Mouse (Mus musculus): ENCODE results near the gene Tut1.

Tut1 gene

DNA sequence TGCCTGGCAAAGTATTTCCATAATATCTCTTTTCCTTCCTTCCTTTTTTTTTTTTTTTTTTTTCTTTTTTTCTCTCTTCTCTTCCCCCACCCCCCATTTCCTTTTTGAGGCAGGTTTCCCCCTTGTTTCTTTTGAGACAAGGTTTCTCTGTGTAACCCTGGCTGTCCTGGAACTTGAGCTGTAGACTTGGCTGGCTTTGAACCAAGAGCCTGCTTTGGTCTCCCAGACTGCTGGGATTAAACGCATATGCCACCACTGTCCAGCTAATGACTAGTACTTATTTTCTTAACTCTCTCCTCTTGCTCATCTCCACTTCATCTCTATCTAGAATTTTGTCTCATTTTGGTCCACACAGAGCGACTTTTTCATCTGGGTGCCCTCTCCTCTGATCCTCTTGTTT, 10.6 kb upstream of the Tut1 start:
- DNase-seq = no peak

DNA sequence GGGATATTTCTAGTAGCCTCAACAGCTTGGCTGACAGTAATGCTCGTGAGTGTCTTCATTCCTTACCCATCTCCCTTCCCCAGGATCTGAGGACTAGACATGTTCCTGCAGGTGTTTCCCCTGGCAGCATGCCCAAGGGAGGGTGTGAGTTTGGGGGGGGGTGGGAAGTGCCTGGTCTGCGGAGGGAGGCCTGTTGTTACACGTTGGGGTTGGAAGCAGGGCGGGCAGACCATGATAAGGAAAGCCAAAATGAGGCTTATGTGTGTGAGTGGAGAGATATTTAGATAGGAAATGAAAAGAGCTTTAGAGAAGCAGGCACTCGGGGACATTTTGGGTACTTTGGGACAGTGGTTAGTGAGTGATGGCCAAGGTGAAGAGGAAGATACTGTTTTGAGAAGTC, 9.6 kb upstream of the Tut1 start:
- DNase-seq = no peak

DNA sequence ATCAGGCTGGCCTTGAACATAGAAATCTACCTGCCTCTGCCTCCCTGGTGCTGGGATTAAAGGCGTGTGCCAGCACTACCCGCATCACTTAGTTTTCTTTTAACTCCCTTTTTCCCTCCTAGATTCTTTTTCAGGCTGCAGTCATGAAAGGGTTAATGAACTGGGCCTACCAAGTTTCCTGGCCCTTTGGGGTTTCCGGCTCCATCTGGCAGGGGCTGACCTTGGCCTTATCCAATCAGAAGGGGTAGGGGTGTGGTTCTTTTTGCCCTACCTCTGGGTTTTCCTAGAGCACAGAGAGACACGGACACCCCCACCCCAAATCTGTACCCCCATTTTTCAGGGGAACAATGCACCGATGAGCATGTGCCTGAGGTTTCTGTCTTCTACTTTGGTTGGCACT, 8.9 kb upstream of the Tut1 start:
- DNase-seq = peak; percentile 67 to 78

DNA sequence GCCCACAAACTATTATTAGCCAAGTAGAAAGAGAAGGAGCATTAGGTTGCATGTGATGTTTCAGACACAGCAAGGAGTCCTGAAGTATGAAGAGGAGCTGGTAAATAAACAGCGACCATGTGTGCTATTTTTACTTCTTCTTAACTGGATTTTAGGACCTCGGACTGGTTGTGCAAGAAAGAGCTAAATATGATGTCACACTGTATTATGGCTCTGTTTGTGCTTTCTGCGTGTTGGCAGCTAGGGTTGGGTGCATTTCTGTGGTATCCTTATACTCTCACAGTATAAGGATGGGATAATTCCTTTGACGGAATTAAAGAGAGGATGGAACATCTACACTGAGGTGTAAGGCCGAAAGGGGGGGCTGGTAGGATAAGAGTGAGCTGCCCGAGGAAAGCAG, 8.4 kb upstream of the Tut1 start:
- DNase-seq = no peak

DNA sequence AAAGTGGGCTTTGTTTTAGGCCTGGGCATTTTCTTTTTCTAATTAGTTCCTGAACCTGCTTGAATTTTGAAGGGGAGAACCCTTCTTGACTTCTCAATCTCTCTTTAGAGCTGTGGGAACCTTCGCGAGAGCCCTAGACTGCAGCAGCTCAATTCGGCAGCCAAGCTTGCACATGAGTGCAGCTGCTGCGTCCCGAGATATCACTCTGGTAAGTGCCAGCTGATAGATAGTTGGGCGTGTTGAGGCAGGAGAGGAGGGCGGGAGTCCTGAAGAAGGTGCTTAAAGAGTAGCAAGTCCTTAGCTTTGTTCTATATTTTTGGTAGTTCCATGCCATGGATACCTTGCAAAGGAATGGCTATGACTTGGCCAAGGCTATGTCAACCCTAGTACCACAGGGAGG, 6.7 kb upstream of the Tut1 start:
- DNase-seq = no peak

DNA sequence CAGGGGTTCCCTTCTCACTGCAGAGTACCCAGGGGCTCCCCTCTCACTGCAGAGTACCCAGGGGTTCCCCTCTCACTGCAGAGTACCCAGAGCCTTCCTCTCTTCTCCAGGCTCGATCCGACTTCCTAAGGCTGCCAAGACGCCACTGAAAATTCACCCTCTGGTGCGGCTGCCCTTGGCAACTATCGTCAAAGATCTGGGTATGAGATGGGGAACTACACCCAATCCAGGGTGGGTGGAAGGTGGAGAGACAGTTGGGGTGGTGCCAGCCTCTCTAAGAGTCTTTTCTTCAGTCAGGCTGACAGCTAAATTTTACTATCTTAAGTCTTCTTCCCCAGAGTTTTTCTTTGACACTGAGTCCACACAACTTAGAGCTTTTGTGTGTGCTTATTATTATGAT, 3.5 kb upstream of the Tut1 start:
- no peak for DNase-seq

DNA sequence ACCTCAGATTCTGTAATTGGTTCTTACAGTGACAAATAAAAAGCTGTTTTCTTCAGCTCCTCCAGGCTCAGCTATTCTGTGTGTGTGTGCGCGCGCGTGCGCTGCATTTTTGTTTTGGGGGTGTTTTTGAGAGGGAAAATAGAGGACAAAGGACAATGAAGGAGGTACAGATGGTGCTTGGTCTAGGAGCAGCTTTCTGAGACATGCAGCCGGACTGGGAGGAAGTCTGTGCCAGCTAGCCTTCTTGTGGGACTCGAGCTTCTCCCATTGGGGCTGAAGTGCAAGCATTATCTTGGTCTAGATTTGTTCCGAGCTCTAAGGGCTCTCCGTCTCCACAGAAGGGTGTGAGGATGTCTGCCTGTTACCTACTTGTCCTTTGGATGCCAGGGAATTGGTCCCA, 1.4 kb upstream of the Tut1 start:
- DNase-seq = no peak

DNA sequence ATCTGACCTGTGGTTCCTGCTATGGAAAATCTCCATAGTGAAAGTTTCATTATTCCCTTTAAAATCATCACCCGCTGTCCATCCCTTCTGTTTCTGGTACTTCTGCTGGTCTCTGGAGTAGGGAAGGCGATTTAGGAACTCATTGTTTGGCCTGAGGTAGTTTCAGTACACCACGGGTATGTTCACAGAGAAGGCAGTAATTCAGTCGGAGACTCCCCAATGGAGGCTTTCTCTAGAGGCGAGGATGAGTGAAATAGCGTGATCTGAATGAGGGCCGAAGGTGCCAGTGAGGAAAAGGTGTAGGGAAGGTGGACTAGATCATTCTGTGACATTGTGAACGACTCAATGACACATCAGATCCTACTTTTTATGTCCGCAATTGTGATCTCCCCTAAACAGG, 524 bp downstream of the Tut1 start:
- no peak for DNase-seq

DNA sequence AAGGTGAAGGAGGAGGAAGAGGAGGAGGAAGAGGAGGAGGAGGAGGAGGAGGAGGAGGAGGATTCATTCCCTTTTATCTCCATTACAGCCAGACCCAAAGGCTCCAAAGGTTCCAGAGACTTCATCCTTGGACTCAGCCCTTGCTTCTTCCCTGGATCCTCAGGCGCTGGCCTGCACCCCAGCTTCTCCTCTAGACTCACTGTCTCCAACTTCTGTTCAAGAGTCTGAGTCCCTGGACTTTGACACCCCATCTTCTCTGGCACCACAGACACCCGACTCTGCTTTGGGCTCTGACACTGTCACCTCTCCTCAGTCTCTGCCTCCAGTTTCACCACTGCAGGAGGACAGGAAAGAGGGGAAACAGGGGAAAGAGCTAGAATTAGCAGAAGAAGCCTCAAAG, 8.6 kb downstream of the Tut1 start:
- DNase-seq = peak in 1 of 2 experiments; percentile 41

DNA sequence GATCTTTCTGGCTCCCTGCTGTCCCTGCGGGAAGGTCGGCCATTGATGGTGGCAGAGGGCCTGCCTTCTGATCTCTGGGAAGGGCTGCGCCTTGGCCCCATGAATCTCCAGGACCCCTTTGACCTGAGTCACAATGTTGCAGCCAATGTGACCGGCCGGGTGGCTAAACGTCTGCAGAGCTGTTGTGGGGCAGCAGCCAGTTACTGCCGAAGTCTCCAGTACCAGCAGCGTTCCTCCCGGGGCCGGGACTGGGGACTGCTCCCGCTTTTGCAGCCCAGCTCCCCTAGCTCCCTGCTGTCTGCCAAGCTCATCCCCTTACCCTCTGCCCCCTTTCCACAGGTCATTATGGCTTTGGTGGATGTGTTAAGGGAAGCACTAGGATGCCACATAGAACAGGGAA, 11.4 kb downstream of the Tut1 start:
- no peak for DNase-seq

DNA sequence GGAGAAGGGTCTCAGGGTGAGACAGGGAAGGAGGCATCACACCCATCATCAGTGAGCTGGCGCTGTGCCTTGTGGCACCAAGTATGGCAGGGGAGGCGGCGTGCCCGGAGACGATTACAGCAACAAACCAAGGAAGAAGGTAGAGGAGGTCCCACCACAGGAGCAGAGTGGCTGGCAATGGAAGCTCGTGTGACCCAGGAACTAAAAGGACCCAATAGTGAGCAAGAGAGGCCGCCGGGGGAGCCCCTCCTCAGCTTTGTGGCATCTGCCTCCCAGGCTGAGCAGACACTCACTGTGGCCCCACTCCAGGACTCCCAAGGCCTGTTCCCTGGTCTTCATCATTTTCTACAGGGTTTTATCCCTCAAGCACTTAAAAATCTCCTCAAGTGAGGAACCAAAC, 12.1 kb downstream of the Tut1 start:
- peak in 1 of 2 experiments; percentile 39 for DNase-seq

DNA sequence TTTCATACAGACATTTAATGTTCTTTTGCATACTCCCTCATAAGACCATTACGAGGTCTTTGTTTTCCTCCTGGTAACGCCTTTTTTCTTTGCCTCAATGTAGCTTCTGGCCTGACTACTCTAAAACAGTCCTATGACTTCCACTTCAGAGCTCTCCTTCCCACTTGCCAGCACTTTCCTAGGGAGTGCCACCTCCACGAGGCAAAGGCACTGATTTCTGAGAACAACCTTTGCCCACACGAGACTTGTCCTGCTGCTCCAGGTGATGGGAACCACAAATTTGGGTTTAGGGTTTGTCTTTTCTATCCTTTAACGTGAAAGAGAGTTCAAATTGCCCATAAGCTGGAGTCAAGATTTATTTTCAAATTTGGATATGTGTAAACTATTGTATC, 12.5 kb downstream of the Tut1 start:
- DNase-seq = peak in 1 of 2 experiments; percentile 61

DNA sequence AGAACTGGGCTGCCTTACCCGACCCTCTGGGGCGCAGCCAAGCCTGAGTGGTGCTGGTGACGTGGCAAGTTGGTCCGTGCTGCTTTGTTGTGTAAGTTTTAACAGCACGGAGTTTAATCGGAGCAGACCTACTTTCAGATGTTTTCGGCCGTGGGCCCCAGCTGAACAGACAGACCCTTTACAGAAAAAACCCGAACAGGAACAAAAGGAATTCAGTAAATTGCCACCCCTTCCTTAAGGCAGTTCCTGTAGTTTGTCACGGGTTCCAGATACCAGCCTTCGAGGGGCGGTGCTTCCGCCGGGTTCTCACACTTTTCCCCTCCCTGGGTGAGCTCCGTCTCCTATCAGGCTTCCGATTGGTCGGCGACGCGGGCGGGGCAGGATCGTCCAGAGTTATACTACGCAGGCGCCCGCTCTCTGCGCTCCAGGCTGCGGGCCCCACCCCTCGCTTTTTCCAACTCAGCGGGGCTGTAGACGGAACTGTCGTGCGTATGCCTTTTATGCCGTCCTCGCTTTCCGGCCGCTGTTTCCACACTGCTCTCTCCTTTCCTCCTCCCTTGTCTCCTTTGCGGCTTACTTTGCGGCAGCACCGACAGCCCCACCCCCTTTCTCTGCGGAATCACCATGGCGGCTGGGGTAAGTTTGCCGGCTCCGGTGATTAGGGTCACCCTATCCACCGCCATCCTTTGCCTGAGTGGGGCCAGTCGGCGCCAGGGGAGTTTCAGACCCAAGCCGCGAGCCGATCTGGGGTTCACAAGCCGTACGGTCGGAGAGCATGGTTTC, 13.1 kb downstream of the Tut1 start, which contains the start of gene Eef1g:
Eef1g (plus strand) TSS at position 452 of the 783 bp plus-strand sequence.
- DNase-seq = peak; percentile 99 to 100

DNA sequence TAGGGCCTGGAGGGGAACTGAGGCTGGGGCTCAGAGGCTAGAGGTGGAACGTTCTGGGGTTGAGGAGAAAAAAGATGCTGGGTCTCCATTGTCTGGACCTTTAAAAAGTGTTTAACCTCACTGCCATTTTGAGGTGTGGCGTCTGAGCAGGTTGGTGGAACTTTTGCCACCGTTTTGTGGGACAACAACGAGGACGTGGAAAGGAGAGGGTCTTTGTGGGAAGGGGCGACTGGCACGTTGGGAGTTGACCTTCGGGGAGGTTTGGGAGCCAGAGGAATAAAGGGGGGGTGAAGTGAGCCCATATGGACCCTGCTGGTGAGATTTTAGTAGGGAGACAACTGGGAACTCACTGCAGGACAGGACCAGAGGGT, 13.7 kb downstream of the Tut1 start:
- no peak for DNase-seq

DNA sequence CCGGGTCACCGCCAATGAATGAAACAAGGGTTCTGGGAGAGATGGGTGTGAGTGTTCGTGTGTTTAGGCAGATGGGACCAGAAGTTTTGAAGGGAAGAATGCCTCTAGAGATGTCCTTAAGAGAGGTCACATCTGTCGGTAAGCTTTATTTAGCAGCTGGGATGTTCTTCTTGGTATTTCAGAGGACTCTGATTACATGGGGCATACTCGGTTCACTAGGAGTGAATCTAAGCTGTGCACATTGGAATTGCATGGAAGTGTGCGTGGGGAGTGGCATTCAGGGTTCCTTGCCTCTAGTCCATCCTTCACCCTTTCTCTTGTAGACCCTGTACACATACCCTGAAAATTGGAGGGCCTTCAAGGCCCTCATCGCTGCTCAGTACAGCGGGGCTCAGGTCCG, 14.2 kb downstream of the Tut1 start:
- no peak for DNase-seq

DNA sequence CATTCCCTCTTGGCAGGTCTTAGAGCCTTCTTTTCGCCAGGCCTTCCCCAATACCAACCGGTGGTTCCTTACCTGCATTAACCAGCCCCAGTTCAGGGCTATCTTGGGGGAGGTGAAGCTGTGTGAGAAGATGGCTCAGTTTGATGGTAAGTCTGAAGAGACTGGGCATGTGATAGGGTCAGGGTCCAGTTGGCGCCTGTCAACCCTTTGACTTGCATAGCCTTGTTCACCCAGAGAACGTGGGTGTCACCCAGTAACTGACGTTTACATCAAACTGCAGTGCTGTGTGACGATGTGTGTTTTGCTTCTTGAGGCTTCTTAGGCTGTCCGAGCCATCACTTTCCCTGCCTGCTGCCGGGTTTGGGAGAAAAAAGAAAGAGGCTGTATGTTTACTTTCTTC, 18.8 kb downstream of the Tut1 start:
- DNase-seq = peak in 1 of 2 experiments; percentile 50

DNA sequence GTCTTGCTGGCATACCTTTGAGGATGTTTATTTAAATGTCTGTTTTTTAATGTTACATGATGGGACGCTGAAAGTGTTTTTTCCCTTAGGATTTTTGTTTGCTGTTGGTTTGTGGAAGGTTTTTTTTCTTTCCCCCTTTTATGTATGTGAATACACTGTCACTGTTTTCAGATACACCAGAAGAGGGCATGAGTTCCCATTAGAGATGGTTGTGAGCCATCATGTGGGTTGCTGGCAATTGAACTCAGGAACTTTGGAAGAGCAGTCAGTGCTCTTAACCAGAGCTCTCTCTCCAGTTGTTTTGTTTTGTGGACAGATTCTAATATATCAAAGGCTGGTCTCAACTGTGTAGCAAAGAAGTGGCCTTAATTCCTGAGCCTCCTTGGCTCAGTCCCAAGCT, 21.0 kb downstream of the Tut1 start:
- DNase-seq = no peak

DNA sequence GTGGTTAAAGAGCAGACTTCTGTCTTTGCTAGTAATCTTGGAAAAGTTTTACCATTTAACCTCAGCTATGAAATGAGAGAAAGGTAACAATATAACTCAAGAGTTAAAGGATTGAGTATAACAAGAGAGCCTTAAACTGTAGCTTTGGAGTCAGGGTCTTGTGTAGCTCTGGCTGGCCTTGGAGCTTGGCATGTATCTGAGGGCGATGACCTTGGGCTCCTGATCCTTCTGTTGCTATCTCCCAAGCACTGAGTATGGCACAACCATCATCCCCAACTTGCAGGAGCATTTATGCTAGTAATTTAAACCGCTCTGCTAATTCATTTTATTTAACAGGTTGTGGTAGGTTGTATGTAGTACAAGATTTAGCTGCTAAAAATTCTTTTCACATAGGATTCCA, 21.8 kb downstream of the Tut1 start:
- DNase-seq = no peak

DNA sequence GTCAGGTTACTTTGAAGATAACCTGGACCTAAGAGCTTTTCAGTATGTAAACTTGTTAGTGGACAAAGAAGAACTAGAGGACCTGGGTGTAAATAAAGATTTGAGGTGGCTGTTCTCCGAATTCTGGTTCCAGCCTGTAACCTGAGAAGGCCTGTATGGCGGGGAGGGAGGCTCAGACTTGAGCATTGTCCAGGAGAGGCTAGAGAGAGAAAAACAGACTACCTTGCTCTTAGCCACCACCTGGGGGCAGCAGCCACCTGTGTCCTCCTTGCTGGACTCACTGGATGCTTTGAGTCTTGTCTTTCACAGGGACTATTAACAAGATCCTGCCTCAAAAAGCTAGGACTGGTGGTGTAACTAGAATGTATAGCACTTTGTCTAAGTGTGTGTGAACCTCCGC, 22.9 kb downstream of the Tut1 start:
- DNase-seq = peak in 1 of 2 experiments; percentile 56

DNA sequence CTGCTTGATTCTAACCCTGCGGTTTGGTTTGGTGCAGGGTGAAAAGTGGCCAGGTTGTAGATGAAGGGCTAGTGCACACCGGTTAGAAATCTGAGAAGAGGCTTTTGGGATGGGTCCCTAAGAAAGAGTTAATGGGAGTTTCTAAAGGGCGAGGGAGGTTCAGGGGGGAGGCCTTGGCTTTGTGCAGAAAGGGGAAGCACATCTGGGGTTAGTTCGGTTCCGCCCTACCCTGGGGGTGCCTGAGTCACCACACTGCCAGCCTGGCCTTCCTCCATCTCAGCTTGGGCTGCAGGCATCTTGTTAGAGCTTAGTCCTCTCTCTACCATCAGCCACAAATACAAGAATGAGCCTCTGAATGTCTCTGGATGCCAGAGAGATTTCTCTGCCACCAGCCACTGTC, 27.1 kb downstream of the Tut1 start:
- DNase-seq = no peak

DNA sequence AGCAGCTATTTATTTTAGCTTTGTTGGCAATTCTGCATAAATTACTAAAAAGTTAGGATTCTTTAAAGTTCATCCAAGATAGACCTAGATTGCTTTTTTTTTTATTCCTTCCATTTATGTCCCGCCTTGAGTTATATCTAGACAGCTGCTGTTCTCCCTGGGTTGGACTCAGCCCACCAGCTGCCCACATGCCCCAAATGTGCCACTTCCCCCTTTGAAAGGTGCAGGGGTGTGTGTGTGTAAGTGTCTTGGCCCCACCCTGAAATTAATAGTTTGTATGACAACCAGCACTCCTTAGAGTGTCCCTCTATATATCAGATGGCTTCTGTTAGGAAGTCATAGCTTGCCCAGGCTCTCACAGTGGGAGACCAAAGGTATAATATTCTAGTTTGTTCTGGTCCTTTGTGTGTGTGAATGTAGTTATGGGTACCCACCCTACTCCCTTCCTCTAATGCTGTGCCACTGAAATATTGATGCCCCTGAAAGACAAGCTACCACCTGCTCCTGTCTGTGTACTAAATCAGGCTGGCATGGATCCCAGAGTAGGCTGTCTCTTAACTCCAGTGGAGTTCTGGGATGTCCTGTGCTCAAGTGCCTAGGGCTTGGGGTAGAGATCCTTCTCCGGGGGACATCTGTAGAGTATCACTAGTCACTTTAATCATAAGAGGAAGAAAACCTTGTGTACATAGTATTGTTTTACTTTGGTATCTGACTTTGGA, 28.0 kb downstream of the Tut1 start:
- DNase-seq = no peak

DNA sequence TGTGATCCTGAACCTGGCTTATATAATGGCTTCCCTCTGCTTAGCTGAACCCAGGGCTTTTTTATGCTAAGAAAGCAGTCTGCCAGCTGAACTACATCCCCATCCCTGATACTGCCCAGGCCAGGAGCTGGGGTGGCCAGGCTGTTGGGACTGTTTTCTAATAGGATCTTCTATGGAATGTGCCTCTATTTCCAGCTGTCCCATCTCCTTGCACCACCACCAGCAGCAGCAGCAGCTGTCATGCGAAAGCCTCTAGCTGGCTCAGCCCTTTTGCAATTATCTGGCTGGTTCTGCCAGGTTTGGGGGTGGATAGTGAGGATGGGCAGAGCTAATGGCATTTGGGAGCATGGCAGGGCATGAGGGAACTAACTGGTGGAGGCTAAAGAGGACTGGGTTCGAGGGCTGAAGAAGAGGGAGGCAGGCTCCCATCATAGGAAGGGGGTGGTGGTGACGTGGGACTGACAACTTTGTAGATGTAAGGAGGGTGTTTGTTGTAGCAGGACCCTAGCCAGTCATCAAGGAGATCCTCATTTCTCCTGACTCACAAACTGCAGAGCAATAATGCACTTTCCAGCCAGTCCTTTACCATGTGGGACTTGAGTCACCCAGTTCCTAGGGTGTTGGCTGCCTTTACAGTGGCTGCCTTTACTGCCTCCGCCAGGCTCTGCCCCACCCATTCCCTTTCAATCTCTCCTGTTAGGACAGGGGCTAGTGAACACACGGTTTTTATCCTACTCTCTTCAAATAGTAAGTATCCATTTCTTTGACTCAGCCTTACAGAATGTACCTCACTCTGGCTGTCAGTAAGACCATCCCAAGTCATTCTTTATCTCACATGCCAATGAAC, 28.9 kb downstream of the Tut1 start:
- no peak for DNase-seq

DNA sequence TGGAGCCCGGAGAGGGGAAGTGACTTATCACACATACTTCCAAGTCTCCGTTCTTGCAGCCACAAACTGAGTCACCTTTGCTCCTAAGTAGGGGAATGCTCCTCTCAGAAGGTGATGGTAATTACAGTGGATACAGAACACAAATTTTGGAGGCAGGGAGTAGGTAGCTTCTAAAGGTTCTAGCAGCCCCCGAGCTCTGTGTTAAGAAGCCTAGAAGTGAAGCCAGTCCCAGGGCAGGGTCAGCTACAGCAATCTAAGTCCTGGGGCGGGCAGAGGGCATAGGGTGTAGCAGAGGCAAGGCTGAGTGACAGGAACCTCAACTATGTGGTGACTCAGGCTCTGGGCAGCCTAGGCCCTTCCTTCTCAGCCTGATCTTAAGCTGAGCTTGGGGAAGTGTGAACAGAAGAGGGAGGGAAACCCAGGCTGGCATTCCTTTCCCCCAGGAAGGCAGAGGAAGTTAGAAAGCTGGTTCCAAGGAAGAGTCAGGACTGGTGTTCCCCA, 29.6 kb downstream of the Tut1 start:
- DNase-seq = no peak

Measured in kidney, adult 8-10 months (tissue).